Mouse (Mus musculus): Measurements from ENCODE around the gene Adamtsl5.
A peak's percentile ranks its signal among the peaks of the same experiment; 100 is the strongest.

Adamtsl5 gene

DNA sequence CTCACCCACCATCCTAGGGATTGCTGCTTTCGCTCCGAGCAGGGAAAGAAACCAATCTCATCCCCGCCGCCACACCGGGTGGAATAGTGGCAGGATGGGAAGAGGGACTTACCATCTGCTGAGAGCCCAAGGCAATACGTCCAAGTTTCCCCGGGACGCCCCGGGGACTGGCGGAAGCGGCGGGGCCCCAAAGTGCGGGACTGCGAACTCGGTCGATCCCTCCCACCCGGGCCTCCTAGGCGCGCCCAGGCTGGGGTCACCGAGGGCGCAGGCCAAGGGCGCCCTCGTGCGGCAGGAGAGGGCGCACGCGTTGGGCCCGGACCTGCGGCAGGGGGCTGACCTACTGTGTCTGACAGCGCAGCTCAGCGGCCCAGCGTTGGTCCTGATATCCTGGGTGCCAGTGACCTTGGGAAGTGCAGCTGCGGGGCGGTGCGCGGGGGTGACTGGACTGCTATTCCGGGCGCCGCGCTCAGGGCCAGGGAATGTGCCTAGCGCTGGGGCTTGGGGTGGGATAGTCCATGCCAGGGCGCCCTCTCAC is at the start of gene Adamtsl5:
Adamtsl5 (minus strand) TSS at position 169 of the 538 bp plus-strand sequence.
- peak; percentile 76 for DNase-seq (ENCODE audit: low read depth, low spot score)

DNA sequence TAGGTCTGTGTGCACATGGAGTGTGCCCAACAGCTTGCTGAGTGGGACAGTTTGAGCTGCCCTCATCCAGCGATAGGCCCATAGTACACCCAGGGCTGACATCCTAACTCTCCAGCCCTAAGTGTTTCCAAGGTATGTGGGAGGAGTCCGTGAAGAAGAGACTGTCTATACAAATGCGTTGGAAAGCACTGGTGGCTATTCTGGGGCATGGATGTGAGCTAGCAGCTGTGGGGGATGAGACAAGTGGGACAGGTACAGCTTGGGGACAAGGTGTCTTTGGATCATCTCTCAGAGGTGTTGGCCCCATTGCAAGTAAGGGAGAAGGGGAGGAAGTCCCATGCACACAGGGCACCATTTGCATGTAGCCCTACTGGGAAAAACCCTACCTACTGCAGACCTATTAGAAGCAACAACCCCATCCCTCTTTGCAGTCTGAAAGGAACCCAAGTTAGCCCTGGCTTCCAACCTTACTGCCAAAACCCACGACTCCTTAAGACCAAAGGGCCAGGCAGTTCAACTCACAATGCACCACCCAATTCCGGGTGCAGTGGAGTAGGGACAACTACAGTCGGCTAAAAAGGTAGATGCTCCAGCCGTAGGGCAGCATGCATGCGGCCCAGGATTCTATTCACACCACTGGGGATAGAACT is 49.4 kb upstream of the Adamtsl5 start:
- no peak for DNase-seq (ENCODE audit: low read depth, low spot score)

DNA sequence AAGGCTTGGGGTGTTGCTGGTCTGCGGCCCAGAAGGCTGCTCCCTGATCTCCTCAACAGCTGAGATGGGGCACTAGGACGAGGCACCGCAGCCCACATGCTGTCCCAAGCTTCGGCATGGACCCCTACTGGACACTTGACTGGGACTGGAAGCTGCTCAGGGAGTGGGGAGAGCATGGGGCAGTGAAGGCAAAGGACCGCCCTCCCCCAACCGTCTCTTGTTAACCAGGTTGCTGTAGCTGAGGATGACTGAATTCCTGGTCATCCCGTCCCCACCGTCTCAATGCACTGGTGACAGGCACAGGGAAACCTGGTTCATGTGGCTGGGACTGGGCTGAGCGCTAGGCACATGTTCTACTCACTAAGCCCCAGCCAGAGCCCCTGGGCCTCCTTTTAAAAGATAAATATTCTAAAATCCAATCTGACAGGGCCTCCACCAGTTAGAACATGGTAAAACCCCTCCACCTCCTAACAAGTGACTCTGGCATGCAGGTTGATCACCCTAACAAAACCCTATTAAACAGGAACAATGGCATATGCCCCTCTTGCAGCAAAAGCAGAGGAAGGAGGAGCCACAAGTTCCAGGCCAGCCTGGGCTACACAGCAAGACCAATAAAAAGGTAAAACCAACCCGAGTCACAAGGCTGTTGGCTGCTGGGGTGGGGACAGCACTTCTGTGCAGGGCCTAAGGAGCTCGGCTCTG is 48.8 kb upstream of the Adamtsl5 start:
- DNase-seq (ENCODE audit: low read depth, low spot score): peak; percentile 61

DNA sequence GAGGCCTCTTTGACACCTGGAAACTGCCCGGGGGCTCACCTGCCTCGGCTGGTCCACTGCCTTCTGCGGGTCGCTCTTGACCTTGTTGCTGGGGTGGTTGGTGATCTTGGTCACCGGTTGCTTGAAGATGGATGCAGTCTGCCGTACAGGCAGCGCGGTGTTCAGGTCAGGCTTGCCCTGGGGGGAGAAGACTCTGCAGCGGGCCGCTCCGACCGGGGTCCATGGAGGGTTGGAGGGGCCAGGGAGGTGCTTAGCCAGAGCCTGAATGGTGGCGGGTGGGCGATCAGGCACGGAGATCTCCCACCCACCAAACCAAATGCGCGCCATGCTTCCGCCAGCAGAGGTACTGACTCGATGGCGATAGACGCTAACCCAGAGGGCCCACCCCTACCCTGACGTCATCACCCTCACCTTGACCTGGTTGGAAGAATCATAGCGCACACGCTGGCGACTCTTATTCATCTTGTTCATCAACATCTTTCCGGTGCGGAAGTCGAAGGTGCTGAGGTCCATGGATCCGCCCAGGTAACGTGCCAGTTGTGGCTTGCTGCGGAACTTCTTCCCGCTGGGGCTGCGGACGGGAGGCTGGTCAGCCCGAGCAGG is 46.9 kb upstream of the Adamtsl5 start:
- DNase-seq (ENCODE audit: low read depth, low spot score): peak; percentile 87

DNA sequence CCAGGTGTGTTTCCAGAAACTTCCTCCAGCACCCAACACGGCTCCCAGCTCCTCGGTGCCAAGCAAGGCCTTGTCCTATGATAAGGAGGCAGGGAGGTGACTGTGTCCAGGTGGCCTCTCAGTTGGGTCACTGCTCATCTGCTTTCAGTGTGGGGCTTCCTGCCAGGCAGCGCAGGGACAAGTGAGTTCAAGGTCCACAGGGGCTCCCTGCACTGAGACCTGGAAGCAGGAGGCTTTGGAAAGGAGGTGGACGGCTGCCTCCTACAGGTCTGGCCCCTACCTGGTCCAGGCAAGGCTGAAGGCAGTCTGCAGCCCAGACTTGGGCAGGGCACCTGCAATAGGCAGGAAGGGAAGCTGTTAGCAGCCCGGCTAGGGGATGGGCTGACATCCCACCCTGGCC is 44.5 kb upstream of the Adamtsl5 start:
- DNase-seq (ENCODE audit: low read depth, low spot score): no peak

DNA sequence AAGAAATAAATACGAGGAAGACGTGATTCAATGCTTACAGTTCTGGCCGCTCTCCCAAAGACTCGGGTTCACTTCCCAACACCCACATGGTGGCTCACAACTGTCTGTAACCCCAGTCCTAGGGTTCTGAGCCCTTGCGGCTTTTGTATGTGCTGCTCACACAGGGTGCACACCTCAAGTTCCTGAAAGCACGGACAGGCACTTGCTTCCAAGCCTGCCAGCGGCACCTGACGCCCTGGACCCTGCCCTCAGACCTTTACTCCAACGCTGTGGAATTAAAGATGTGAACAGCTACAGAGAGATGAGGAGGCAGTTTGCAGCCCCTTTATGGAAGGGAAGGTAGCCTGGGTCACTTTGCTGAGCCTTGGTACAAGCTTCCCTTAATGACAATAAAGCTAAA is 42.5 kb upstream of the Adamtsl5 start:
- DNase-seq (ENCODE audit: low read depth, low spot score): no peak

DNA sequence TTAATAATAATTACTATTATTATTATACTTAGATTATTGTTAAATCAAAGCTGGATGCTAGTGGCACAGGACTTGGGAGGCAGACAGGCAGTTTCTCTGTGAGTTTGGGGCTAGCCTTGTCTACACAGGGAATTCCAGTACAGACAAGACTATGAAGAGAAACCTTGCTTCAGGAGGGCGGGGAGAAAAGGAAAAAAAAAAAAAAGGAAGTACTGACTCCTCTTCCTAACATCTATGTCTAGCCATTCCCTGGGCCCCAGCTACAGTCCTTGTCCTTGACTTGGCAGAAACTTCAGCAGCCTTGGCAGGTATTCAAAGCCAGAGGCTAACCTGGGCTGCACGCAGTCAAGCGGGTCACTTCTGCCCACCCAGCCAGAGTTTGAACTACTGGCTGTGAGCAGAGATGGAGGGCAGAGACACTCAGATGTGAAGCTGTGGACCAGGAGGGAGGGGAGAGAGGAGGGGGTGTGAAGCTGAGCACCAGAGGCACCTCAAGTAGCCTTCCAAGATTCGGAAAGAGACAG is 41.0 kb upstream of the Adamtsl5 start:
- DNase-seq (ENCODE audit: low read depth, low spot score): no peak

DNA sequence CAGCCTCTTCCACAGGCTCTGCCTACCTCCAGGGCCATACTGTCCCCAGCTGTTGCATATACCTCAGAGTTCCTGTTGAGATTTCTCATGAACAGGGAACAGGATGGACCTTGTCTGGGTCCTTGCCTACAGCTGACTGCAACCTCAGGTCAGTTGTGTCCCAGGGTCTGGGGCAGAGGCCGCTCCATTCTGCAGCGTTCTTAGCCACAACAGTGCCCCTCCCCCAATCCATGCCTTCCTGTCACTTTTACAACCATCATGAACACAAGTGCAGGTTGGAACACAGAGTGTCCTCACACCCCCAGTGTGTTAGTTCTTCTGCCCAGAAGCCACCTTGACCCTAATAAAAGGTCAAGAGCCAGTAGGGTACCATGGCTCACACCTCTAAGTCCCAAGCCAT is 40.5 kb upstream of the Adamtsl5 start:
- DNase-seq (ENCODE audit: low read depth, low spot score): no peak

DNA sequence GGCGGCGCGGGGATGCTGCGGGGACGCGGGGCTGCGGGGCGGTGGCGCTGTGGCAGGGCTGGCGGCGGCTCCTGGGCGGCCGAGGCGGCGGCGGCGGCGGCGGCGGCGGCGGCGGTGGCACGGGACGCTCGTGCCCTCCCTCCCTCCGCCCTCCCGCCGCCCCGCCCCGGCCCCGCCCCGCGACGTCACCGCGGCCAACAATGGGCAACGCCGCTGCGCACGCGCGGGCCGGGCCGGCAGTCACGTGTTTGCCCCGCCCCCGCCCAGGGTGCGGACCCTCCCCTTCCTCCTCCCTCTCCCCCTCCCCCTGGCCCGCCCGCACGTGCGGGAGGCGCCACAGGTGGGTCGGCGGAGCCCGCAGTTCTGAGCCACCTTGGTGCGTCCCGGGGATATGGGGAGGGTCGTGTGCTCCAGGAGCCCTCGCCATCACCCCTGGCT is 39.3 kb upstream of the Adamtsl5 start, which contains the start of gene Mex3d:
Mex3d (minus strand) TSS at position 138 of the 438 bp plus-strand sequence.
- DNase-seq (ENCODE audit: low read depth, low spot score): peak; percentile 86

DNA sequence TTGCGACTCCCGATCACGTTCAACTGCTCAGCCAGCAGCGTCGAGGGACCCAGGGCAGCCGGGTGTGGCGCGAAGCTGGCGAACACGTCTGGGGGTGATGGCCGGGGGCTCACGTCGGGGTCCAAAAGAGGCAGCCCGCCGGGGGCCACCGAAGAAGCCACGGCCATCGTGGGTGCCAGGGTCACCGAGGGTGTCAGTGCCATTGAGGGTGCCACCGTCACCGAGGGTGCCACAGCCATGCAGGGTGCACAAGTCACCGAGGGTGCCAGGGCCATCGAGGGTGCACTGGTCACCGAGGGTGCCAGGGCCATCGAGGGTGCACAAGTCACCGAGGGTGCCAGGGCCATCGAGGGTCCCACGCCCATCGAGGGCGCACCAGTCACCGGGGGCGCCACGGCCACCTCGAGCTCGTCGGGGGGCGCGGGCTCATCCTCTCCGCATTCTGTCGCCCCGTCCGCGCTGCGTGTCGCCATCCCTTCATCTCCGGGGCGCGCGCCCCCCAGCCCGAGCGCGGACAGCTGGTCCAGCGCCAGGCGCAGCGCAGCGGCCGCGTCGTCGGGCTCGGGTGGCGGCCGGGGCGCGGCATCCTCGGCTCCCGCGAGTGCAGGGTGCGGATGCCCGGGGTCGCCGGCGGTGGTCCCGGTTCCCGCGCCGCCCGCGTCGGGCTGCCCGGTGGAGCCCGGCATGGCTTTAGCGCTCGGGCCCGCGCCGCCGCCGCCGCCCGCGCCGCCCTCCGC is 38.7 kb upstream of the Adamtsl5 start:
- no peak for DNase-seq (ENCODE audit: low read depth, low spot score)

DNA sequence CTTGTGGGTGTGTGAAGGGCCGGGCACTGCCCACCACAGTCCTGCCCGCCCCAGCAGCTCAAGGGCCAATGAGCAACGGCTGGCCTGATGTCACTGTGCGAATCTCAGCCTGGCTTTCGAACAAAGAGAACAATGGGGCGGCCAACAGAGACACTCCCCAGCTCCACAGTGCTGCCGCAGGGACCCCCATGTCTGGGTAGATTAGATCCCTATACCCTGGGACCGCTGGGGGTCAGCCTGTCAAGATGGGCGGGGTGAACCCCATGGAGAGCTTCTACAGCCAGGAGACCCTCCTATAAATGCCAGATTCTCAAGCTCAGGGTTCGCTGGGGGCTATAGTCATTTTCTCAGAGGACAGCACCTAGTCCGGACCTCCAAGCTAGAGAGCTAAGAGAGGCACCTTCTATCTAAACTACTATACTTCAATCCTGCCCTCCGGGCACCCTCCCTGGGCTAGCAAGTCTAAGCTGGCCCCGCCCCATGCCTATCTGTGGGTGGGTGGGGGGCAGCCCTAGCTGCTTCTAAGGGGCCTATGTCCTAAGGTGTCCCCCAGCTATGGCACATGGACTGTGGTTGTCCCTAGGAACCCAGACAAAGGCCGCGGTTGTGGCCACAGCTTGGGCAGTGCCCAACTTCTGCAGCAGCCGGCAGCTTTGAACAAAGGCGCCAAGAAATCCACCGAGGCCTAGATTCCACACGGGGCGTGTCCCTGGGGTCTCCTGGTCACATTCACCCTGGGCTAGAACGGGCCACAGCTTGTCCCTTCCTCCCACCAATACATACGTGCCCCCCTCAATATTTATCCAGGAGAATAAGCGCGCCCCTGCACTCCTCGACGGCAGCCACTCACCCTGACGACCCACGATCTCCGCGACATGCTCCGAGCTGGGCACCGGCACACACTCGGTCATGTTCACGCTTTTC is 37.9 kb upstream of the Adamtsl5 start:
- no peak for DNase-seq (ENCODE audit: low read depth, low spot score)

DNA sequence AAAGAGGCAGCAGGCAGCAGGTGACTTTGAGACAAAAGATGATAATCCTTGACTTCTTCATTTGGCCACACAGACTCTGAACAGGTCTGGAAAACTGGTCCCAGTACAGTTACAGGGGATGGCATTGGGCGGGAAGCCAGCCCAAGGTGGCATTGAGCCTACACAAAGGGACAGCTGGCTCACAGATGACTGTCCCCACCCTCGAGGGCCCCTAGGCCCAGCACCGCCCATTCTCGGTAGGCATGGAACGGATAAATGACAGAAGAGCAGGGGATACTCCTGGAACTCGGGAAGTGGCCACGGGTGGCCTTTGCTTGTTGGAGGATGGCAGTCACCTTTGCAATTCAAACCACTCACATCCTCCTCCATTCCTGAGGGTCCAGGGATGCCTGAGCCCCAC is 37.1 kb upstream of the Adamtsl5 start:
- DNase-seq (ENCODE audit: low read depth, low spot score): no peak

DNA sequence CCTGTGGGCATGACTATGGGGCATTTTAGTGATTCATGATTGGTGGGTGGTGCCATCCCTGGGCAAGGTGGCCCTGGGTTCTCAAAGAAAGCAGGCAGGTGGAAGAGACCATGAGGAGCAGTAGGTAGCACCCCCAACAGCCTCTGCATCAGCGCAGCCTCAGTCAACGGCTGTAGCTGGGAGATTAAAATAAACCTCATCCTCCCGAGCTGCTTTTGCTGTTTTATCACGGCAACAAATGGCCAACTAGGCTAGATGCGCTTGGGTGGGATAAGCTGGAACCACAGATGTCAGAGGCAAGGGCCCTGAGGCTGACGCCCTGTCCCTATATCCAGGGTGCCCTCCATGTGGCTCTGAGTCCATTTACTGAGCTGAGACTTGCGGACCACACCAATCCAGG is 36.5 kb upstream of the Adamtsl5 start:
- DNase-seq (ENCODE audit: low read depth, low spot score): no peak

DNA sequence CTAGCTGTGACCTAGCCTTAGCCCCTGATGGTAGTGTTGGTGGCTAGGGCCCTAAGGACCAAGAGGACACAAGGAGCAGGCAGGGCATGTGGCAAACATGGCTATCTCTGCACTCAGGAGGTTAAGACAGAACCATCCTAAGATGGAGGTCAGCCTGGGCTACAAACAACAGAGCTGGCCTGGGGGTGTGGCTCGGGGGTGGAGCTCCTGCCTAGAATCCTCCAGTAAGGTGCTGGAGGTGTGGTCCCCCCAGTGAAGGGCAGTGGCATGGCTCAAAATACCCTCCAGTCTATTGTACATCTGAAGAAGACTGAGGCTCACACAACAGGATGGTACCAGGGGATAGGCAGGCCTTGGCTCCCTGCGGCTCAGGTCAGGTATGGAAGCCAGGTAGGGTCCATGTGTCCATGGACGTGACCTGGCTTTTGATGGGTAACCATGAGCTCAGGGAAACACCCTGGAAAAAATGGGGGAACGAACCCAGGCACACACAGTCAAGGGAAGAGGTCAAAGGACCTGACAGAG is 36.0 kb upstream of the Adamtsl5 start:
- no peak for DNase-seq (ENCODE audit: low read depth, low spot score)

DNA sequence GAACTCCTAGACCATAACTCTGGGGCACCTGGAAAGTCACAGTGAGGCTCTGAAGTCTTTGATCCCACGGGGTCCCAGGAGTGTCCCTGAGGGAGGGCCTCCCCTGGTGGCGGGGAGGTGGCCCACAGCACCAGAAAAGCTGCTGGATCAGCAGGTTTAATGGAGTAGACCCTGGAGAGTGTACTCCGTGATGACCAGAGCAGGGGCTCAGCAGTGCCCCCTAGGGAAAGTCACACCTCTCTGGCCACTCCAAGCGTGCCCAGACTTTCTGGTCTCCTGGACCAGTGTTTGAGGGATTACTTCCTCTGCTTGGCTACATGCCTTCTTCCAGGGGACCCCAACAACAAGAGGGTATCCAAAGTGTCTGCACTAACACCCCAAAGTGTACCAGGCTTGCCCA is 35.2 kb upstream of the Adamtsl5 start:
- DNase-seq (ENCODE audit: low read depth, low spot score): no peak

DNA sequence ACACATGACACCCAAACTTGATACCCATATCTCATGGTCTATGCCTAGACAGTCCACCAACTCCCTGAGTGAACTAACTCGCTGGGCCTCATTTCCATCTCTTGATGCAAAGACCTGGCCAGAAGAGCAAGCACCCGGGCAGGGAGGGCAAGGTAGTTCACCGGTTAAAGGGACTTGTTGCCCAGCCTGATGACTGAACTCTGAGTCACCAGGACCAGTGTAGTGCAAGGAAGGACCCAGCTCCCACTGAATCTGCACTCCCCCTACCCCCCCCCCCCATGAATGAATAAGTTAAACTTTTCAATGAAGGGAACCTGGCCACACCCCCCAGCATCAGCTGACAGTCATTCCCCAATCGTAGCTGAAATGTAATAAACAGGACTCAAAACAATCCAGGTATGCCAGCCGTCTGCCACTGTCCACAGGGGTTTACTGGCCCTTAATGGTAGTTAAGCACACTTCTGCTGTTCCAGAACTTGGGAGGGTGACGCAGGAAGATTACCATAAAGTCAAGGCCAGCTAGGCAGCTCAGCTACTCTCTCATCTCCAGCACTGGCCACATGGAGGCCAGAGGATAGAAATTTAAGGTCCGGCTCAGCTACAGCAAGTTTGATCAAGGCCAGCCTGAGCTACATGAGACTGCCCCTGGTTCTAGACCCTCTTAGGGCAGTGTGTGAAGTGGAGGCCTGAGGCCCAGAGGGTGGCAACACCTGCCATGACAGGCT is 34.6 kb upstream of the Adamtsl5 start:
- DNase-seq (ENCODE audit: low read depth, low spot score): no peak

DNA sequence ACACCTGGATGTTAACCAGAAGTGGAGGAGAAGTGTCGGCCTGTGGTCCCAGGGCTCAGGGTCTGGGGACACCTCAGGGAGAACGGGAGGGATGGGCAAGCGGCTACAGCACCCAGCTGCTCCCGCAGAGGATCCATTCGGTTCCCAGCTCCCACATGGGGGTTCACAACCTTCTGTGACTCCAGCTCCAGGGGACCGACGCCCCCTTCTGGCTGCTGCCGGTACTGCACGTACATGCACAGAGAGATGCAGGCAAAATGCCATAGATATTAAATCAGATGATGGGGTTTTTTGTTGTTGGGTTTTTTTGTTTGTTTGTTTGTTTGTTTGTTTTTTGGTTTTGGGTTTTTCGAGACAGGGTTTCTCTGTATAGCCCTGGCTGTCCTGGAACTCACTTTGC is 29.5 kb upstream of the Adamtsl5 start:
- DNase-seq (ENCODE audit: low read depth, low spot score): no peak

DNA sequence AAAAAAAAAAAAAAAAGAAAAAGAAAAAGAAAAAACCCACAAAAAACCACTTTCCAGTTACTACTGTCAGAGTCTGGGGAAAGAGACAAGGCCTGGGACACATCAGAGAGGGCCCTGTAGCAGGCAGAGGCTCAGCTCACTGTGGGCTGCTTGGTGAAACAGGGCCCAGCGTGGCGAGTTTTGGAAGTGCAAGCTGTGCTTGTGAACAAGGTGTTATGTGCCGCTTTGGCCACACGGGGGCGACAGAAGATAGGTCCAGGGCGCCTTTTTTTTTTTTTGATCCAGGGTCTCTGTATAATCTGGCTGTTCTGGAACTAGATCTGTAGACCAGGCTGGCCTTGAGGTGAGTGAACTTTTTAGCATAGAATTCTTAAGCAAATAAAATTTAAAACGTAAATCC is 27.9 kb upstream of the Adamtsl5 start:
- peak; percentile 95 for DNase-seq (ENCODE audit: low read depth, low spot score)

DNA sequence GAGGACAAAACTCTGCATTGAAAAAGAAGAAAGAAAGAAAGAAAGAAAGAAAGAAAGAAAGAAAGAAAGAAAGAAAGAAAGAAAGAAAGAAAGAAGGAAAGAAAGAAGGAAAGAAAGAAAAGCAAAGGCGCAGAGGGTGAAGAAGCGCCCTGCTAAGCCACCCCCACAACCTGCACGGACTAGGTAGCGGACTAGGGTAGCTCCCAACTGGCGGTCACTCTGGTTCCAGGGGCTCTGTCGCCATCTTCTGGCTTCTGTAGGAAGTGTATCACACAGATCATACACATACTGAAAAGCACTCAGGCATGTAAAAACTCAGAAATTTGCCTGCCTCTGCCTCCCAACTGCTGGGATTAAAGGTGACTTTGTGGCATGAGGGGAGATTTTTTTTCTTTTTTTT is 25.9 kb upstream of the Adamtsl5 start:
- peak; percentile 83 for DNase-seq (ENCODE audit: low read depth, low spot score)

DNA sequence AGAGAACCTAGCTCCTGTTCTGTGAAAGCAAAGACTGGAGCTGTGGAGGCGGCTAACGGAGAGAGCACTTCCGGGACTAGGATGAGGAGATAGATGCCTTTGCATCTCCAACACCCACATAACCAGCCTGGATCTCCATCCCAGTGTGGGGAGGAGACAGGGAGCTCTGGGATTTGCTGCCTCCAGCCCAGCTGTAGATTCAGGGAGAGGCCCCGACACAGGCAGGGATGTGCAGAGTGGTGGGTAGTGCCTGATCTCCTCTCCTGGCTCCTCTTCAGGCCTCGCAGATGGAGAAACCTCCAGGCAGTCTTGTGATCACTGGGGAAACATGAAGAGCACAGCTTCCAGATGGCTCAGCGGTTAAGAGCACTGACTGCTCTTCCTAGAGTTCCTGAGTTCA is 24.5 kb upstream of the Adamtsl5 start:
- no peak for DNase-seq (ENCODE audit: low read depth, low spot score)
